8 mouse cellular contexts compared by ENCODE assay signal in the genomic region with DNA sequence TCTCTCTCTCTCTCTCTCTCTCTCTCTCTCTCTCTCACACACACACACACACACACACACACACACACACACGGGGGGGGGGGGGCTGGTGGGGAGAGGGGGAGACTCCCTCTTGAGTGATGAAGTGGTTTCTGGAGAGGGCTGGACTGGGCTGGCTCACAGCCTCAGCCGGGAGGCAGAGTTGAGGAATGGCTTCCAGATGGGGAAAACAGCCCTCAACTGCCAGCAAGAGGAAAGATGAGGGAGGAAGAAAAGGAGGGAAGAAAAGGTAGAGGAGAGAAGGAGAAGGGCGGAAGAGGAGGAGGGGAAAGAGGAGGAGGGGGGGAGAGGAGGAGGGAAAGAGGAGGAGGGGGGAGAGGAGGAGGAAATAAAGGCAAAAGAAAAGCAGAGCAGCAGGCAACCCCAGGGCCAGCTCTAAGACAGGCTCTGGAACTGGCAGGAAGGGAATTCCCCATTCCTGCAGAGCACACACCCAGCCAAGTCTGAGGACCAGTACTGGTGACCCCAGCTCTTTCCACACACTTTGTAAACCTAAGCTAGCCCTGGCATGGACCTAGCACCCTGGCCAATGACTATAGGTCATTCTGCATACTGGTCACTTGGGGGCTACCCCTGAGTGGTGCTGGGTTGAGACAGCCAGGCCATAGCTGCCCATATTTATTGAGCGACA. TPM values are rescaled to one million over a fixed set of nuclear protein-coding genes. Genes with fewer than 3 reads are reported as not detected.
DNase-seq lines count a peak whose midpoint lies in the region; ATAC-seq and TF ChIP-seq lines count a peak whose summit lies in the region.

No protein-coding gene starts in this region.

- no peak overlapping the region for H3K9ac ChIP-seq in lung, embryonic 15.5 days

- peak overlapping the region; percentile 40 for H3K4me2 ChIP-seq in lung, embryonic 15.5 days

- TF ChIP-seq CTCF in kidney, adult 2 months (conservative IDR thresholded peaks at IDR 0.05; ENCODE audit: insufficient read depth, insufficient read length, low read depth, low read length) = no peak

- no peaks in the 10 kb centered on the region for H3K27me3 ChIP-seq in kidney, adult 2 months (replicated peaks; ENCODE audit: control insufficient read depth, insufficient read depth, low read length)
- no peaks in the 10 kb centered on the region for H3K27me3 ChIP-seq in lung, embryonic 15.5 days

- peak; percentile 77 for ATAC-seq in lung, embryonic 15.5 days (ENCODE audit: borderline replicate concordance, extremely low read depth, low FRiP score, low TSS enrichment)

- peak overlapping the region; percentile 95 for H3K27ac ChIP-seq in kidney, adult 2 months (ENCODE audit: insufficient read depth, low read depth, low read length)
- H3K27ac ChIP-seq in lung, embryonic 15.5 days = peak overlapping the region; percentile 98

- 0 out of 2 replicates have a peak overlapping the region, but pooled peaks have one; percentile 6 for H3K4me3 ChIP-seq in kidney, adult 2 months (ENCODE audit: insufficient read depth, low read depth, low read length)
- peak overlapping the region; percentile 3; the same call in 1 of the 2 replicates for H3K4me3 ChIP-seq in lung, embryonic 15.5 days

- peak; percentile 60 for DNase-seq in 3134 (ENCODE audit: extremely low read depth, insufficient read length, low spot score)
- DNase-seq in adipocyte (ENCODE audit: low spot score) = peak; percentile 68
- DNase-seq in heart, adult 8-10 months (ENCODE audit: low spot score) = peak; percentile 37
- DNase-seq in kidney, adult 2 months = peak; percentile 48
- DNase-seq in testis, postnatal 10 days (ENCODE audit: low spot score) = no peak
- DNase-seq in cerebellum, postnatal 14 days = no peak
- DNase-seq in testis, postnatal 14 days (ENCODE audit: low spot score) = no peak

- no peaks in the 10 kb centered on the region for H3K9me3 ChIP-seq in lung, embryonic 15.5 days

- H3K4me1 ChIP-seq in kidney, adult 2 months (ENCODE audit: control insufficient read depth, insufficient read depth, low read length) = peaks cover 13% of the 10 kb centered on the region
- H3K4me1 ChIP-seq in lung, embryonic 15.5 days = peaks cover 80% of the 10 kb centered on the region

- no peak for TF ChIP-seq POLR2A in kidney, adult 2 months (IDR thresholded peaks at IDR 0.05; ENCODE audit: low read depth, low read length)

- WGBS in kidney, adult 2 months = 31% methylated on average over 4 of the region's 4 CpGs
- WGBS in lung, embryonic 15.5 days = 18% methylated on average over 3 of the region's 4 CpGs

- no peaks in the 10 kb centered on the region for H3K36me3 ChIP-seq in kidney, adult 2 months (ENCODE audit: control insufficient read depth, insufficient read depth, low read length)
- no peaks in the 10 kb centered on the region for H3K36me3 ChIP-seq in lung, embryonic 15.5 days

RNA-seq across cellular contexts. Expression of a gene that starts 4.3 kb away (rescaled TPM):
- total RNA-seq in heart, adult 8-10 months (2022) = 1 to 10 TPM in 1 of 4 experiments, under 1 TPM in 3; 0.27 to 2.8 (median 0.52) TPM
- polyA plus RNA-seq in kidney, adult 2 months (2012; rRNA removed) = 0.99 and 5.1 TPM in 2 replicates
- polyA plus RNA-seq in lung, embryonic 15.5 days (2015; fragmentation: Nextera tagmentation; extraction: Ambion mirVana) = 1.9 and 2.8 TPM in 2 replicates

RNA-seq across cellular contexts. Expression of a gene that starts 40.1 kb away (rescaled TPM):
- not detected for total RNA-seq in heart, adult 8-10 months (2022)
- 0.11 and 0.30 TPM in 2 replicates for polyA plus RNA-seq in kidney, adult 2 months (2012; rRNA removed)
- 3.4 and 3.5 TPM in 2 replicates for polyA plus RNA-seq in lung, embryonic 15.5 days (2015; fragmentation: Nextera tagmentation; extraction: Ambion mirVana)

RNA-seq across cellular contexts. Expression of a gene that starts 43.4 kb away (rescaled TPM):
- 100 to 1,000 TPM; 397 to 430 (median 418) TPM for total RNA-seq in heart, adult 8-10 months (2022)
- 801 and 824 TPM in 2 replicates for polyA plus RNA-seq in kidney, adult 2 months (2012; rRNA removed)
- 694 and 720 TPM in 2 replicates for polyA plus RNA-seq in lung, embryonic 15.5 days (2015; fragmentation: Nextera tagmentation; extraction: Ambion mirVana)

RNA-seq across cellular contexts. Expression of a gene that starts 59.9 kb away (rescaled TPM):
- 10 to 100 TPM; 13.6 to 15.2 (median 14.3) TPM for total RNA-seq in heart, adult 8-10 months (2022)
- 64.8 and 74.5 TPM in 2 replicates for polyA plus RNA-seq in kidney, adult 2 months (2012; rRNA removed)
- polyA plus RNA-seq in lung, embryonic 15.5 days (2015; fragmentation: Nextera tagmentation; extraction: Ambion mirVana) = 105 and 107 TPM in 2 replicates

Comparison
In these comparisons a context has a peak if more than half of its experiments do, and no peak if none do; other contexts are left out.
1. DNase-seq: peak in 3134 (single experiment), adipocyte (single experiment), heart, adult 8-10 months (single experiment) and kidney, adult 2 months (single experiment); none in testis, postnatal 10 days (single experiment), cerebellum, postnatal 14 days (0 of 2) and testis, postnatal 14 days (single experiment).